Mouse (Mus musculus) liver, adult 2 months (tissue): ENCODE measurements around the gene Impg1.

Experiments
- CTCF ChIP-seq: fragments of 200-500 bp; IDR thresholded peaks from 2 replicates; pipeline ENCODE4 v1.5.1; 2011; ENCODE audit warnings: low read depth, low read length, control low read depth
- POLR2A ChIP-seq: fragments of 200-500 bp; IDR thresholded peaks from 2 replicates; pipeline ENCODE4 v1.6.1; 2011; ENCODE audit warnings: low read length, control low read depth; ENCODE audit not compliant: insufficient read depth; ENCODE audit errors: extremely low read depth

- TF ChIP-seq POLR2A, result no peak
- TF ChIP-seq CTCF, result no peak
Observed at GRCm38 (mm10) chr9:80318027-80318426, 147.3 kb downstream of the Impg1 start.
